Mouse (Mus musculus) small intestine, adult 2 months (tissue): ENCODE results near the gene Npepps.

ENCODE experiments used
- CTCF ChIP-seq: fragments of 200-500 bp; IDR thresholded peaks from 2 replicates; pipeline ENCODE4 v1.5.1; 2012; ENCODE audit warnings: low read depth, mild to moderate bottlenecking, control low read depth, inconsistent platforms, low read length, moderate library complexity, mixed read lengths; ENCODE audit not compliant: insufficient replicate concordance, insufficient read length; ENCODE audit errors: extremely low read depth
- POLR2A ChIP-seq: fragments of 200-500 bp; IDR thresholded peaks from 2 replicates; pipeline ENCODE4 v1.6.1; 2012; ENCODE audit warnings: low read depth, mild to moderate bottlenecking, control low read depth, inconsistent platforms, low read length, moderate library complexity

GRCm38 (mm10) chr11:97302231-97302781 lies 21.9 kb upstream of the Npepps start:
- TF ChIP-seq POLR2A, result no peak
- TF ChIP-seq CTCF, result no peak
